Mouse (Mus musculus): ENCODE measurements around the gene Cobll1.
A peak's percentile ranks its signal among the peaks of the same experiment; 100 is the strongest.

- no peak for TF ChIP-seq CTCF (IDR thresholded peaks at IDR 0.05; ENCODE audit: low read depth, low read length)
- TF ChIP-seq POLR2A (IDR thresholded peaks at IDR 0.05; ENCODE audit: extremely low read depth, insufficient read depth, low read length): 0 out of 2 replicates have a peak, but pooled peaks have one; percentile 4
Measured at GRCm38 (mm10) chr2:65285380-65285779, 46.2 kb upstream of the Cobll1 start.

Measured in liver, adult 2 months (tissue).